Mouse (Mus musculus): Measurements from ENCODE around the gene Man2a1.
A peak's percentile ranks its signal among the peaks of the same experiment; 100 is the strongest.

Man2a1 gene

GRCm38 (mm10) chr17:64600372-64601090 is at the start of gene Man2a1:
Gene Man2a1, plus strand, starts transcription at chr17:64600736.
- peak; percentile 94 for DNase-seq (ENCODE audit: low read depth, low spot score)

GRCm38 (mm10) chr17:64553358-64553757 is 47.2 kb upstream of the Man2a1 start:
- DNase-seq (ENCODE audit: low read depth, low spot score): no peak

GRCm38 (mm10) chr17:64554901-64555300 is 45.6 kb upstream of the Man2a1 start:
- DNase-seq (ENCODE audit: low read depth, low spot score): no peak

GRCm38 (mm10) chr17:64556661-64557445 is 43.7 kb upstream of the Man2a1 start:
- DNase-seq (ENCODE audit: low read depth, low spot score): no peak

- no peak for DNase-seq (ENCODE audit: low read depth, low spot score)
Measured at GRCm38 (mm10) chr17:64558994-64559540, 41.5 kb upstream of the Man2a1 start.

GRCm38 (mm10) chr17:64566435-64566834 is 34.1 kb upstream of the Man2a1 start:
- DNase-seq (ENCODE audit: low read depth, low spot score): no peak

- DNase-seq (ENCODE audit: low read depth, low spot score): no peak
Measured at GRCm38 (mm10) chr17:64567546-64567945, 33.0 kb upstream of the Man2a1 start.

GRCm38 (mm10) chr17:64573981-64574380 is 26.6 kb upstream of the Man2a1 start:
- no peak for DNase-seq (ENCODE audit: low read depth, low spot score)

GRCm38 (mm10) chr17:64575240-64575639 is 25.3 kb upstream of the Man2a1 start:
- DNase-seq (ENCODE audit: low read depth, low spot score): peak; percentile 38

GRCm38 (mm10) chr17:64577485-64577884 is 23.1 kb upstream of the Man2a1 start:
- DNase-seq (ENCODE audit: low read depth, low spot score): no peak

GRCm38 (mm10) chr17:64578346-64578745 is 22.2 kb upstream of the Man2a1 start:
- DNase-seq (ENCODE audit: low read depth, low spot score): no peak

- DNase-seq (ENCODE audit: low read depth, low spot score): peak; percentile 25
Measured at GRCm38 (mm10) chr17:64579696-64580095, 20.8 kb upstream of the Man2a1 start.

- DNase-seq (ENCODE audit: low read depth, low spot score): no peak
Measured at GRCm38 (mm10) chr17:64581133-64581532, 19.4 kb upstream of the Man2a1 start.

GRCm38 (mm10) chr17:64581962-64582361 is 18.6 kb upstream of the Man2a1 start:
- DNase-seq (ENCODE audit: low read depth, low spot score): no peak

GRCm38 (mm10) chr17:64590483-64590882 is 10.1 kb upstream of the Man2a1 start:
- peak; percentile 47 for DNase-seq (ENCODE audit: low read depth, low spot score)

- DNase-seq (ENCODE audit: low read depth, low spot score): no peak
Measured at GRCm38 (mm10) chr17:64591366-64591765, 9.2 kb upstream of the Man2a1 start.

- DNase-seq (ENCODE audit: low read depth, low spot score): peak; percentile 21
Measured at GRCm38 (mm10) chr17:64592355-64592754, 8.2 kb upstream of the Man2a1 start.

- no peak for DNase-seq (ENCODE audit: low read depth, low spot score)
Measured at GRCm38 (mm10) chr17:64592788-64593187, 7.7 kb upstream of the Man2a1 start.

GRCm38 (mm10) chr17:64597770-64598169 is 2.8 kb upstream of the Man2a1 start:
- DNase-seq (ENCODE audit: low read depth, low spot score): peak; percentile 37

- peak; percentile 79 for DNase-seq (ENCODE audit: low read depth, low spot score)
Measured at GRCm38 (mm10) chr17:64599916-64600315, 620 bp upstream of the Man2a1 start.

- peak; percentile 80 for DNase-seq (ENCODE audit: low read depth, low spot score)
Measured at GRCm38 (mm10) chr17:64601091-64601750, 685 bp downstream of the Man2a1 start.
